Mouse (Mus musculus): ENCODE results near the gene Gas8.
"Not testable (repeated sequence)": the region's sequence is repeated elsewhere in the genome, so short reads cannot be mapped to it uniquely, and the experiment has no call there.

Gas8 gene

DNA sequence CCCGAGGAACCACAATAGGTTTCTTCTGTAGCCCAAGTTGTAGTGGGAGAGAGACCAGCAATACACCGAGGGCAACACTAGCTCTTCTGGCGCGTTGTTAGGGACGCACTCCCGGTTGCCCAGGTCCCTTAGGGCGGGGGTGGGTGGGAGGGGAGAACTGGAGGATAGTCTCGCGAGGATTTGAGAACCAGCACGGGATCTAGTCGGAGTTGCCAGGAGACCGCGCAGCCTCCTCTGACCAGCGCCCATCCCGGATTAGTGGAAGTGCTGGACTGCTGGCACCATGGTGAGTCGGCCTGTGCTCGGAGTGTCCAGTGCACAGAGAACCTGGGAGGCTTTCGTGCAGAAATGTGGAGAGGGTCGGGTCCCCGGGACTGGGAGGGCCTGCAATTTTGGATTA lies at the start of gene Gas8:
Gas8 (plus strand) TSS at position 168 of the 400 bp plus-strand sequence.
- DNase-seq (ENCODE audit: low spot score) = peak; percentile 69

GRCm38 (mm10) chr8:123472991-123473390 lies 45.6 kb upstream of the Gas8 start:
- DNase-seq (ENCODE audit: low spot score) = not testable (repeated sequence)

DNA sequence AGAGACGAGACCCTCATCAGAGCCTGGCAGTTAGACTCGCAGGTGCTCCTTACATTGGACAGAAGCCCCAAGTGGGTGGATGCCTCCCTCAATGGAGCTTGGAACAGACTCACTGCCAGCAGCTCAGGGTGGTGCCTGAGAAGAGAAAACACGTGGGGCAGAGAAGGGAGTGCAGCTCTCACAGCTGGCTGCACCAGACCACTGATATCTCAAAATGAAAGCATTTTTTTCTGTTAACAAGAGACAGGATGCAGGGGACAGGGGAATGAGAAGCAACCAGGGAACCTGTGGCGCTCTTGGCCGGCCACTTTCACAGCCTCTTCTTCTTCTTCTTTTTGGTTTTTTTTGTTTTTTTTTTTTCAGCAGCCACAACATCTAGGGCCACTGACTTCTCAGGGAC lies 44.1 kb upstream of the Gas8 start:
- not testable (repeated sequence) for DNase-seq (ENCODE audit: low spot score)

- no peak for DNase-seq (ENCODE audit: low spot score)
Observed at GRCm38 (mm10) chr8:123476911-123477736, 41.5 kb upstream of the Gas8 start.

DNA sequence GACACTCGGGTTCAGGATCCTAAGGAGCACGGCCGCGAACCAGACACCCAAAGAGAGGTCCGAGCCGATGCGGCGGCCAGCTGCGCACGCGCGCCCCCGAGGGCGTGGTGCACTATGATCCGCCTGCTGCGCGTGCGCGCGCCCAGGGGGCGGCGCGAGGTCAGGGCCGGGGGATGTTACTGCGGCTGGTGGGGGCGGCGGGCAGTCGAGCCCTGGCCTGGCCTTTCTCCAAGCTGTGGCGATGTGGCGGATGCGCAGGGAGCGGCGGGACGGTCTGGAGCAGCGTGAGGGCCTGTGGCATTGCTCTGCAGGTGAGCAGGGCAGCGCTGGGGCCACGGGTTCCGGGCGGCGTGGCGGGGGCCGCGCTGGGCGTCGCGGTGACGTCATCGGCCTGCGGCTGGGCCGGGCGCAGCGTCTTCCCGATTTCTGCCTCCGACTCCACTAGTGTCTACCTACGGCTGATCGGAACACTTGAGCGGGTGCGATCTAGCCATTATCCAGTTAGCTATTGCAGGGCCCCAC lies 40.8 kb upstream of the Gas8 start, which contains the start of gene Afg3l1:
Afg3l1 (plus strand) TSS at position 167 of the 522 bp plus-strand sequence.
- DNase-seq (ENCODE audit: low spot score) = peak; percentile 88

GRCm38 (mm10) chr8:123478456-123479218 lies 40.0 kb upstream of the Gas8 start:
- no peak for DNase-seq (ENCODE audit: low spot score)

- DNase-seq (ENCODE audit: low spot score) = no peak
Observed at GRCm38 (mm10) chr8:123482627-123483026, 36.0 kb upstream of the Gas8 start.

GRCm38 (mm10) chr8:123491280-123492075 lies 27.2 kb upstream of the Gas8 start:
- no peak for DNase-seq (ENCODE audit: low spot score)

DNA sequence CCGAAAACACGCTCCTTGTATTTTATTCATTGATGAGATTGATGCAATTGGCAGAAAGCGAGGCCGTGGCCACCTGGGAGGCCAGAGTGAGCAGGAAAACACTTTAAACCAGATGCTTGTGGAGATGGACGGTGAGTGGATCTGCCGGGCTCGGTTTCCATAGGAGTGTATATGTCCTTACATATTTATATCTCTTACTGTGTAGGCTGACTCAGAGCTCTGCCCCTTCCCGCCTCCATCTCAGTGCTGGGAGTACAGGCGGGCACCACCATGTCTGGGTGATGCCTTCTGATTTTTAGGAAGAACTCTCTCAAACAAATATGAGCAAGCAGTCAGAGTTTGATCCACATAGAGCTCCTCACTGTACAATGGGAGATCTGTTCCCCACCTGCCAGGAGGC lies 25.7 kb upstream of the Gas8 start:
- no peak for DNase-seq (ENCODE audit: low spot score)

- no peak for DNase-seq (ENCODE audit: low spot score)
Observed at GRCm38 (mm10) chr8:123497699-123498098, 20.9 kb upstream of the Gas8 start.

DNA sequence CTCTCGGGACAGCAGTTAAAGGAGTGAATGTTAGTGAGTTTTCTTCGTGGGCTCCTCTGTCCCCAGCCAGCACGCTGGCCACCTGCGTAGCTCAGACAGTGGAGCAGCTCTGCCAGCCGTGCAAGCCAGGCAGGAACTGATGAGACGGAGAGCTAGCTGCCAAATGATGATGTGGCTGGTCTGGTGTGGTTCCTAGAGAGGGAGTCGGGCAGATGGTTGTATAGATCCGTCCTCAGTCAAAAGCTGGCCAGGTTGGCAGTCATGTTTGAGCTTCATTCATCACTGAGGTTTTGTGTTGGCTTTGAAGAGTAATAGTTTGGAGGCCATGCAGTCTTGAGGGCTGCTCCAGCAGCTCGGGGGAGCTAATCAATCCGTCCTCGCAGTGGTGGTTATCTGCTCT lies 19.7 kb upstream of the Gas8 start:
- no peak for DNase-seq (ENCODE audit: low spot score)

DNA sequence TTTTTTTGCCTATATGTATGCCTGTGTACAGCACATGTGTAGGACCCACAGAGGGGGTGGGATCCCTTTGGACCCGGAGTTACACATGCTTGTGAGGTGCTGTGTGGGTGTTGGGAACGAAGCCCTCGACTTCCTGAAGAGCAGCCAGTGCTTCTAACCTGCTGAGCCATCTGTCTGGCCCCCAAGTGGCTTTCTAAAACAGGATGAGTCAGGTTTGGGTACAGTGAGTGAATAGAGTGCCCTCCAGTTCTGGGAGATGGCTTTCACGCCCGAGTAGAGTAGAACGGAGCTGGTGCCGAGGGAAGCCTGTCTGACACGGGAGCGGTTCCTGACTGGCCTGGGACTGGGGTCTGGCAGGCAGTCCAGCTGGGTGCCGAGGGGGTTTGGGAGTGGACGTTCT lies 19.1 kb upstream of the Gas8 start:
- DNase-seq (ENCODE audit: low spot score) = no peak

DNA sequence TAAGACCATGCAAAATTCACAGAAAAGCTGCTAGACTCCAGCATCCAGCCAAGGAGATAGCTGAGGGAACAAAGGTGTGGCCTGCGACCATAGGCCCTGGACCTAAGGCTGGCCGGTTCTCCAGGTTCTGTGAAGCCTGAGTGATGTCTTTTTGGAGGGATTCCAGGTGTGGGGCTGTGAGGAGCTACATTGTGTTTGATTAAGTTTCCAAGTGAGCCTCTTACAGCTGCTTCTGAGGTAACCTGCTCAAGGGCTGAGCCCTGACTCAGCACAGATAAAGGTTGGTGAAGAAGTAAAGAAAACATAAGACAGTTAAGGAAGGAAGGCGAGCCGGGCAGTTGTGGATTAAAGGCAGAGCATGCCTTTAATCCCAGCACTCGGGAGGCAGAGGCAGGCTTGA lies 16.4 kb upstream of the Gas8 start:
- no peak for DNase-seq (ENCODE audit: low spot score)

GRCm38 (mm10) chr8:123503801-123504467 lies 14.7 kb upstream of the Gas8 start:
- no peak for DNase-seq (ENCODE audit: low spot score)

DNA sequence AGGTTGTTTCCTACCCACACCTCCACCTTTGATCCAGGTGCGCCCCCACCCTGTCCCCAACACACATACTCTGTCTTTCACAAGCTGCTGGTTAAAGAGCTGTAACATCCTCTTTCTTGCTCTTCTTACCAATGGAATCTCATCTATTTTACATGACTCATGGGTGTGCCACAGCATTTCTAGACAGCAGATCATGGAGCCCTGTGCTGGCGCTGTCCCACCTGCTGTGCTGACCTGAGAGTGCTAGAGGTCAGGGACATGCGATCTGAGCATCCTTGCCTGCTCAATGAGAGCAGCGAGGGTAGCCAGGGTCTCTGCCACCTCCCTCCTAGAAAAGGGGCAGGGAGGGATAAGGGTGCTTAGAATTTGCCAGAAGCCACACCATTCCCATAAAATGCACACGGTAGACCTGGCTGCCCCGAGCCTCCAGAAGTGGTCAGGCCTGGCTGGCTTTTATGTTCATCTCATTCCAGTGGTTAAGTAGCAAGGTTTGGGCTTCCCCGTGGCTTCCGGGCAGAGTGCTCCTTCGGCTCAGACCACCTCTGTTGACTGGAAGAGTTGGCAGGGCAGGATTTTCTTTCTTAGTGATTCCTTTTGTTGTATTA lies 13.9 kb upstream of the Gas8 start:
- no peak for DNase-seq (ENCODE audit: low spot score)

- DNase-seq (ENCODE audit: low spot score) = no peak
Observed at GRCm38 (mm10) chr8:123505267-123505666, 13.4 kb upstream of the Gas8 start.

DNA sequence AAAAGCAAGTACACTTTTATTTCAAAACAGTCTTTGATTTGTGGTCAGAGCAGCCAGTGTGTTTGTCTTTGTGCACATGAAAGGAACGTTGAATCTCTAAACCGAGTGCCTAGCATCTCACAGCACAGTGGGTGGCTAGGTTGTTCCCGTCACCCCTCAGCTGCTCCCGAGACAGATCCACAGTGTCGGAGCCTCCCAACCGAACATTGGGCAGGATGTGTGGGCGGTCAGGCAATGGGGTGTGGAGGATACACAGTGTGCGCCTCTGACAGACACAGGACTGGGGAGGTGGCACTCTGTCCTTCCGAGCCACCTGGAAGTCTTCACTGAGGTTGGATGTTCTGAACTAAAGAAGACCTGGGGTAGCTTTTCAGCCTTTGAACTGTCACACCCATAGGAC lies 12.9 kb upstream of the Gas8 start:
- no peak for DNase-seq (ENCODE audit: low spot score)

- DNase-seq (ENCODE audit: low spot score) = no peak
Observed at GRCm38 (mm10) chr8:123507153-123507552, 11.5 kb upstream of the Gas8 start.

- no peak for DNase-seq (ENCODE audit: low spot score)
Observed at GRCm38 (mm10) chr8:123510819-123511218, 7.8 kb upstream of the Gas8 start.

- no peak for DNase-seq (ENCODE audit: low spot score)
Observed at GRCm38 (mm10) chr8:123514136-123514535, 4.5 kb upstream of the Gas8 start.
